Mouse (Mus musculus): ENCODE results near the gene Card9. TPM values are rescaled to one million over a fixed set of nuclear protein-coding genes. Genes with fewer than 3 reads are reported as not detected.

The Card9 gene
- polyA plus RNA-seq, 1 experiment from 2014 or later: 0.41 TPM

GRCm38 (mm10) chr2:26327852-26328251, 32.9 kb downstream of the Card9 start:
- Histone ChIP-seq H3K9ac (ENCODE audit: low read length) (no peak overlapping the region), H3K4me2 (ENCODE audit: low read depth) (no peak overlapping the region), H3K27ac (ENCODE audit: low read depth, low read length) (no peak overlapping the region), H3K9me3 (ENCODE audit: control insufficient read depth, low read length) (no peaks in the 10 kb centered on the region), H3K27me3 (ENCODE audit: control insufficient read depth, insufficient read depth, low read length) (no peaks in the 10 kb centered on the region), H3K4me3 (ENCODE audit: low read depth, low read length) (no peak overlapping the region), H3K36me3 (ENCODE audit: control insufficient read depth, insufficient read depth, low read length) (peaks cover 27% of the 10 kb centered on the region), H3K4me1 (ENCODE audit: control insufficient read depth, insufficient read depth, low read length) (no peaks in the 10 kb centered on the region)
- 88% methylated on average over 4 of the region's 4 CpGs for WGBS
- DNase-seq (ENCODE audit: low spot score) (no peak), ATAC-seq (ENCODE audit: insufficient read depth, low FRiP score, low TSS enrichment) (no peak)

DNA sequence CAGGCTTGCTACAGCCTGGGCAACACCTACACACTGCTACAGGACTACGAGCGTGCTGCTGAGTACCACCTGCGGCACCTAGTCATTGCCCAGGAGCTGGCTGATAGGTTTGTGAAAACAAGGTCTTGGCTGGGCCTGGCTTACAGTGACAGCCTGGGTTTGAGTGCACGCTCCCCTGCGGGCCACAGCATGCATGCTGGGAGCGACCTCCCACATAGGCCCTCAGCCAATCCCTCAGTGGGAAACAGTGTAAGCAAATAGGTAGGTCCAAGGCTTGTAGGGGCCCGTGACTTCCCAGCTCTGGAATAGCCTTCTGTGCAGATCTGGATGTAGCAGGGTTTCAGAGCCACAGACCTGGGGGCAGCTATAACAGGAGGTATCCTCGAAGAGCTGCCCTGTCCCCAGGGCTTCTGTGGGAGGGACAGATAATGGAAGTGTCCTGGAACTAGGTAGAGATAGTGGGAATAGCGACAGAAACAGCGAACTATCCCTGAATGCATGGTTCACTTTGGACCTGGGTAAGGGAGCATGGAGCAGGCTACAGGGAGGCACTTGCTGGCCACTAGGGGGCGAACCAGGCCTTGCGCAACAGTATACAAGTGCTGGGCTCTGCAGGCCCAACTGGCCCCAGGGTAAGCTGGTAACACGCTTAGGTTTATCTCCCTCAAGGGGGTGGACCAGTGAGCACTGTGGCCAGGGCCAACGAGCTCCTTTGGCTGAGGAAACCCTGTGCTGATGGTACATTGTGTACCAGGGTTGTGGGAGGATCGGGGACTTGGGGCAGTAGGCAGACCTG, 35.1 kb downstream of the Card9 start:
- H3K4me2 ChIP-seq (ENCODE audit: low read depth): no peak overlapping the region
- peaks cover 28% of the 10 kb centered on the region for H3K36me3 ChIP-seq (ENCODE audit: control insufficient read depth, insufficient read depth, low read length)
- H3K9ac ChIP-seq (ENCODE audit: low read length): no peak overlapping the region
- no peak overlapping the region for H3K4me3 ChIP-seq (ENCODE audit: low read depth, low read length)
- H3K9me3 ChIP-seq (ENCODE audit: control insufficient read depth, low read length): no peaks in the 10 kb centered on the region
- 70% methylated on average over 15 of the region's 15 CpGs for WGBS
- ATAC-seq (ENCODE audit: insufficient read depth, low FRiP score, low TSS enrichment): peak; percentile 84
- H3K4me1 ChIP-seq (ENCODE audit: control insufficient read depth, insufficient read depth, low read length): no peaks in the 10 kb centered on the region
- H3K27me3 ChIP-seq (ENCODE audit: control insufficient read depth, insufficient read depth, low read length): no peaks in the 10 kb centered on the region
- H3K27ac ChIP-seq (ENCODE audit: low read depth, low read length): no peak overlapping the region
- peak; percentile 73 for DNase-seq (ENCODE audit: low spot score)

- Histone ChIP-seq H3K4me1 (ENCODE audit: control insufficient read depth, insufficient read depth, low read length) (no peaks in the 10 kb centered on the region), H3K4me2 (ENCODE audit: low read depth) (no peak overlapping the region), H3K4me3 (ENCODE audit: low read depth, low read length) (no peak overlapping the region), H3K36me3 (ENCODE audit: control insufficient read depth, insufficient read depth, low read length) (peaks cover 28% of the 10 kb centered on the region), H3K9me3 (ENCODE audit: control insufficient read depth, low read length) (no peaks in the 10 kb centered on the region), H3K27me3 (ENCODE audit: control insufficient read depth, insufficient read depth, low read length) (no peaks in the 10 kb centered on the region), H3K9ac (ENCODE audit: low read length) (no peak overlapping the region), H3K27ac (ENCODE audit: low read depth, low read length) (no peak overlapping the region)
- DNase-seq (ENCODE audit: low spot score) (no peak), ATAC-seq (ENCODE audit: insufficient read depth, low FRiP score, low TSS enrichment) (no peak)
- 86% methylated on average over 2 of the region's 2 CpGs for WGBS
Observed at GRCm38 (mm10) chr2:26324917-26325316, 35.8 kb downstream of the Card9 start.

DNA sequence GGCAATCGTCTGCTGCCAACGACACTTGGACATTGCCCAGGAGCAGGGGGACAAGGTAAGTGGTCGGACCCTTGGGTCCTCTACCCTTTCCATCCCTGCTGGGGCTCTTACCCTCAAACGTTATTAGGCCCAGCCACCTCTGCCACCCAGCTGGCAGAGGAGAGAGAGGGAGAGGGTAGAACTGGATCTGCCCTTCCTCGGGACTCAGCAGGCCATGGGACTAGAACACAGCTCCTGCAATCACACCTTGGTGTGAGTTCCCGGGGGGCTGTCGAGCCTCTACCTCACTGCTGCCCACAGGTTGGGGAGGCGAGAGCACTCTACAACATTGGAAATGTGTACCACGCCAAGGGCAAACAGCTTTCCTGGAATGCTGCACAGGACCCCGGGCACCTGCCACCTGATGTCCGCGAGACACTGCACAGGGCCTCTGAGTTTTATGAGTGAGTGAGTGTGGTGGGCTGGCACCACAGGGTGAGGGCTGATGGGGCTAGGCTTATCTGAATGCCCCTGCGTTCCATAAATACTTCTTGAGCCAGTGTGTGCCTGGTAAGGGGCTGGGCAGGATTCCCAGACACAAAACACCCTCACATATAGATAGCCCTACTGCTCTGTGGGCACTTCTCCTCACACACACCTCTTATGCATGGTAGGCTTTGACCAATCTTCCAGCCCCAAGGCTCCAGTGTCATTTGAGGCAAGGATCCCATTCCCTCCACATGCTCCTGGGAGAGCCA, 37.0 kb downstream of the Card9 start:
- DNase-seq (ENCODE audit: low spot score): no peak
- Histone ChIP-seq H3K4me3 (ENCODE audit: low read depth, low read length) (no peak overlapping the region), H3K4me2 (ENCODE audit: low read depth) (no peak overlapping the region), H3K9me3 (ENCODE audit: control insufficient read depth, low read length) (no peaks in the 10 kb centered on the region), H3K27ac (ENCODE audit: low read depth, low read length) (no peak overlapping the region), H3K9ac (ENCODE audit: low read length) (no peak overlapping the region), H3K27me3 (ENCODE audit: control insufficient read depth, insufficient read depth, low read length) (no peaks in the 10 kb centered on the region), H3K36me3 (ENCODE audit: control insufficient read depth, insufficient read depth, low read length) (peaks cover 28% of the 10 kb centered on the region), H3K4me1 (ENCODE audit: control insufficient read depth, insufficient read depth, low read length) (no peaks in the 10 kb centered on the region)
- no peak for ATAC-seq (ENCODE audit: insufficient read depth, low FRiP score, low TSS enrichment)
- WGBS: 94% methylated on average over 13 of the region's 13 CpGs

GRCm38 (mm10) chr2:26320245-26321185, 40.2 kb downstream of the Card9 start:
- Histone ChIP-seq H3K4me2 (ENCODE audit: low read depth) (no peak overlapping the region), H3K27ac (ENCODE audit: low read depth, low read length) (no peak overlapping the region), H3K27me3 (ENCODE audit: control insufficient read depth, insufficient read depth, low read length) (no peaks in the 10 kb centered on the region), H3K4me1 (ENCODE audit: control insufficient read depth, insufficient read depth, low read length) (peaks cover 13% of the 10 kb centered on the region), H3K4me3 (ENCODE audit: low read depth, low read length) (no peak overlapping the region), H3K9ac (ENCODE audit: low read length) (no peak overlapping the region), H3K9me3 (ENCODE audit: control insufficient read depth, low read length) (no peaks in the 10 kb centered on the region), H3K36me3 (ENCODE audit: control insufficient read depth, insufficient read depth, low read length) (peaks cover 13% of the 10 kb centered on the region)
- DNase-seq (ENCODE audit: low spot score) (no peak), ATAC-seq (ENCODE audit: insufficient read depth, low FRiP score, low TSS enrichment) (no peak)
- WGBS: 92% methylated on average over 14 of the region's 14 CpGs

DNA sequence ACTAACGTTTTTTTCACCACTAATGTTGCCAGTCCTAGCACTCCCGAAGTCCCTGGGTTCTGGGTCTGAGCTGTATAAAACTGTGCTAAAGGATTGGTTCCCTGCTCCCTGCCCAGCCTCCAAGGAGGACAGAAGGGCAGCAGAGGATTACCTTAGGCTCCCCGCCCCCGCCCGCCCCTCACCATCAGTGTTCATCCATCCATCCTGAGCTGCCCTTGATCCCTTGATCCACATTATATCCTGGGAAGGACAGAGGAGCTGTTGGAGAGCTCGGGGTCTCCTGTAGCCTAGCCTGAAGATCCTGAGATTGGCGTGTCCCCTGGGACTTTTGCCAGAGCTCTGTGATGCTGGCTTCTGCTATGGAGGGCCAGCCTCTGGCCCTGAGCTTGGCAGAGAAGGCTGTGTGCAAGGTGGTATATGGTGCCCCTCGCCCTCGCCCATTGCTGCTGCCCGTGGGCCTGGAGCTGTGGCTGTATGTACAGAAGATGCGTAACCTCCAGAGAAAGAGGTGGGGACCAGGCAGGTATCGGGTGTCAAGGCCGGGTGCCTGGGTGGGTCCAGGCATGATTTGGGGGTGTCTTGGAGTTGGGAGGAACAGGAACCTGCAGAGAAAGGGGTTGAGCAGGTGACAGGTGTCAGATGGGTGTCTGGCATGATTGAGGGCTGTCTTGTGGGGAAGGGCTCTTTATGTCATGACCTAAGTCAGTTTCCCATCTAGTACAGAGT, 41.0 kb downstream of the Card9 start:
- DNase-seq (ENCODE audit: low spot score) (no peak), ATAC-seq (ENCODE audit: insufficient read depth, low FRiP score, low TSS enrichment) (no peak)
- Histone ChIP-seq H3K27ac (ENCODE audit: low read depth, low read length) (no peak overlapping the region), H3K36me3 (ENCODE audit: control insufficient read depth, insufficient read depth, low read length) (peaks cover 8% of the 10 kb centered on the region; the same call in 1 of the 2 replicates), H3K27me3 (ENCODE audit: control insufficient read depth, insufficient read depth, low read length) (no peaks in the 10 kb centered on the region), H3K4me1 (ENCODE audit: control insufficient read depth, insufficient read depth, low read length) (peaks cover 17% of the 10 kb centered on the region), H3K9ac (ENCODE audit: low read length) (no peak overlapping the region), H3K4me3 (ENCODE audit: low read depth, low read length) (no peak overlapping the region), H3K9me3 (ENCODE audit: control insufficient read depth, low read length) (no peaks in the 10 kb centered on the region), H3K4me2 (ENCODE audit: low read depth) (no peak overlapping the region)
- 91% methylated on average over 13 of the region's 13 CpGs for WGBS

GRCm38 (mm10) chr2:26319109-26319508, 41.6 kb downstream of the Card9 start:
- no peak for DNase-seq (ENCODE audit: low spot score)
- Histone ChIP-seq H3K9ac (ENCODE audit: low read length) (no peak overlapping the region), H3K36me3 (ENCODE audit: control insufficient read depth, insufficient read depth, low read length) (peaks cover 5% of the 10 kb centered on the region; the same call in 1 of the 2 replicates), H3K4me2 (ENCODE audit: low read depth) (no peak overlapping the region), H3K9me3 (ENCODE audit: control insufficient read depth, low read length) (no peaks in the 10 kb centered on the region), H3K4me1 (ENCODE audit: control insufficient read depth, insufficient read depth, low read length) (peaks cover 23% of the 10 kb centered on the region), H3K27me3 (ENCODE audit: control insufficient read depth, insufficient read depth, low read length) (no peaks in the 10 kb centered on the region), H3K27ac (ENCODE audit: low read depth, low read length) (no peak overlapping the region), H3K4me3 (ENCODE audit: low read depth, low read length) (no peak overlapping the region)
- no peak for ATAC-seq (ENCODE audit: insufficient read depth, low FRiP score, low TSS enrichment)
- 92% methylated on average over 9 of the region's 9 CpGs for WGBS
